Mouse (Mus musculus): ENCODE measurements around the gene Clgn. TPM values are rescaled to one million over a fixed set of nuclear protein-coding genes. Genes with fewer than 3 reads are reported as not detected.
"Not testable (repeated sequence)": the region's sequence is repeated elsewhere in the genome, so short reads cannot be mapped to it uniquely, and the experiment has no call there.

Gene Clgn
- polyA plus RNA-seq, 1 experiment from 2014 or later, result 0.05 TPM

GRCm38 (mm10) chr8:83416878-83417277 is 27.2 kb downstream of the Clgn start:
- H3K9ac ChIP-seq (ENCODE audit: low read length), result no peak overlapping the region
- no peaks in the 10 kb centered on the region for H3K9me3 ChIP-seq (ENCODE audit: control insufficient read depth, low read length)
- peaks cover 7% of the 10 kb centered on the region; the same call in 1 of the 2 replicates for H3K4me1 ChIP-seq (replicated peaks; ENCODE audit: control insufficient read depth, insufficient read depth, low read length)
- WGBS, result 94% methylated on average over 15 of the region's 15 CpGs
- no peaks in the 10 kb centered on the region for H3K27me3 ChIP-seq (ENCODE audit: control insufficient read depth, insufficient read depth, low read depth, low read length)
- no peak for ATAC-seq (ENCODE audit: low read depth)
- H3K4me2 ChIP-seq (ENCODE audit: low read depth, low read length), result no peak overlapping the region
- H3K4me3 ChIP-seq (ENCODE audit: low read length), result no peak overlapping the region
- no peaks in the 10 kb centered on the region for H3K36me3 ChIP-seq (ENCODE audit: control insufficient read depth, insufficient read depth, low read length)
- H3K27ac ChIP-seq (ENCODE audit: low read length), result no peak overlapping the region

GRCm38 (mm10) chr8:83417970-83418369 is 28.3 kb downstream of the Clgn start:
- WGBS, result 57% methylated on average over 6 of the region's 6 CpGs

GRCm38 (mm10) chr8:83418805-83419516 is 29.3 kb downstream of the Clgn start:
- peak; percentile 93 for ATAC-seq (ENCODE audit: low read depth)
- Histone ChIP-seq H3K9ac (ENCODE audit: low read length) (no peak overlapping the region), H3K9me3 (ENCODE audit: control insufficient read depth, low read length) (no peaks in the 10 kb centered on the region), H3K4me1 (replicated peaks; ENCODE audit: control insufficient read depth, insufficient read depth, low read length) (peaks cover 7% of the 10 kb centered on the region; the same call in 1 of the 2 replicates), H3K36me3 (ENCODE audit: control insufficient read depth, insufficient read depth, low read length) (no peaks in the 10 kb centered on the region), H3K27me3 (ENCODE audit: control insufficient read depth, insufficient read depth, low read depth, low read length) (no peaks in the 10 kb centered on the region), H3K4me2 (ENCODE audit: low read depth, low read length) (peak overlapping the region; percentile 22; the same call in 1 of the 2 replicates), H3K4me3 (ENCODE audit: low read length) (no peak overlapping the region), H3K27ac (ENCODE audit: low read length) (peak overlapping the region; percentile 79)
- 62% methylated on average over 11 of the region's 11 CpGs for WGBS

More at GRCm38 (mm10) chr8:83417970-83418369, 28.3 kb downstream of the Clgn start:
- Histone ChIP-seq H3K4me3 (ENCODE audit: low read length) (no peak overlapping the region), H3K36me3 (ENCODE audit: control insufficient read depth, insufficient read depth, low read length) (no peaks in the 10 kb centered on the region), H3K27ac (ENCODE audit: low read length) (peak overlapping the region; percentile 79), H3K9me3 (ENCODE audit: control insufficient read depth, low read length) (no peaks in the 10 kb centered on the region), H3K4me2 (ENCODE audit: low read depth, low read length) (no peak overlapping the region), H3K4me1 (replicated peaks; ENCODE audit: control insufficient read depth, insufficient read depth, low read length) (peaks cover 7% of the 10 kb centered on the region; the same call in 1 of the 2 replicates), H3K27me3 (ENCODE audit: control insufficient read depth, insufficient read depth, low read depth, low read length) (no peaks in the 10 kb centered on the region), H3K9ac (ENCODE audit: low read length) (no peak overlapping the region)
- no peak for ATAC-seq (ENCODE audit: low read depth)

GRCm38 (mm10) chr8:83421354-83421753 is 31.7 kb downstream of the Clgn start:
- Histone ChIP-seq H3K4me3 (ENCODE audit: low read length) (no peak overlapping the region), H3K9ac (ENCODE audit: low read length) (no peak overlapping the region), H3K9me3 (ENCODE audit: control insufficient read depth, low read length) (no peaks in the 10 kb centered on the region), H3K27me3 (ENCODE audit: control insufficient read depth, insufficient read depth, low read depth, low read length) (no peaks in the 10 kb centered on the region; the same call in 1 of the 2 replicates), H3K36me3 (ENCODE audit: control insufficient read depth, insufficient read depth, low read length) (no peaks in the 10 kb centered on the region), H3K27ac (ENCODE audit: low read length) (no peak overlapping the region), H3K4me1 (replicated peaks; ENCODE audit: control insufficient read depth, insufficient read depth, low read length) (peaks cover 9% of the 10 kb centered on the region; the same call in 1 of the 2 replicates), H3K4me2 (ENCODE audit: low read depth, low read length) (no peak overlapping the region)
- no peak for ATAC-seq (ENCODE audit: low read depth)
- WGBS, result 89% methylated on average over 1 of the region's 1 CpGs

- H3K36me3 ChIP-seq (ENCODE audit: control insufficient read depth, insufficient read depth, low read length), result no peaks in the 10 kb centered on the region
- H3K9ac ChIP-seq (ENCODE audit: low read length), result no peak overlapping the region
- H3K27ac ChIP-seq (ENCODE audit: low read length), result no peak overlapping the region
- ATAC-seq (ENCODE audit: low read depth), result no peak
- peaks cover 12% of the 10 kb centered on the region; the same call in 1 of the 2 replicates for H3K4me1 ChIP-seq (replicated peaks; ENCODE audit: control insufficient read depth, insufficient read depth, low read length)
- H3K4me3 ChIP-seq (ENCODE audit: low read length), result no peak overlapping the region
- WGBS, result 60% methylated on average over 13 of the region's 13 CpGs
- H3K27me3 ChIP-seq (ENCODE audit: control insufficient read depth, insufficient read depth, low read depth, low read length), result no peaks in the 10 kb centered on the region; the same call in 1 of the 2 replicates
- no peak overlapping the region for H3K4me2 ChIP-seq (ENCODE audit: low read depth, low read length)
- no peaks in the 10 kb centered on the region for H3K9me3 ChIP-seq (ENCODE audit: control insufficient read depth, low read length)
These were observed 33.6 kb downstream of the Clgn start for GRCm38 (mm10) chr8:83423032-83423825.

- ATAC-seq (ENCODE audit: low read depth), result no peak
- no peak overlapping the region for H3K4me2 ChIP-seq (ENCODE audit: low read depth, low read length)
- no peak overlapping the region for H3K27ac ChIP-seq (ENCODE audit: low read length)
- WGBS, result 82% methylated on average over 6 of the region's 6 CpGs
- H3K27me3 ChIP-seq (ENCODE audit: control insufficient read depth, insufficient read depth, low read depth, low read length), result no peaks in the 10 kb centered on the region; the same call in 1 of the 2 replicates
- H3K4me1 ChIP-seq (replicated peaks; ENCODE audit: control insufficient read depth, insufficient read depth, low read length), result peaks cover 7% of the 10 kb centered on the region; the same call in 1 of the 2 replicates
- no peaks in the 10 kb centered on the region for H3K9me3 ChIP-seq (ENCODE audit: control insufficient read depth, low read length)
- no peak overlapping the region for H3K4me3 ChIP-seq (ENCODE audit: low read length)
- no peaks in the 10 kb centered on the region for H3K36me3 ChIP-seq (ENCODE audit: control insufficient read depth, insufficient read depth, low read length)
- no peak overlapping the region for H3K9ac ChIP-seq (ENCODE audit: low read length)
These were observed 35.5 kb downstream of the Clgn start for GRCm38 (mm10) chr8:83425202-83425601.

GRCm38 (mm10) chr8:83426104-83426759 is 36.6 kb downstream of the Clgn start:
- H3K27me3 ChIP-seq (ENCODE audit: control insufficient read depth, insufficient read depth, low read depth, low read length), result no peaks in the 10 kb centered on the region; the same call in 1 of the 2 replicates
- 56% methylated on average over 11 of the region's 11 CpGs for WGBS
- no peak overlapping the region for H3K4me2 ChIP-seq (ENCODE audit: low read depth, low read length)
- H3K9me3 ChIP-seq (ENCODE audit: control insufficient read depth, low read length), result no peaks in the 10 kb centered on the region
- no peaks in the 10 kb centered on the region for H3K36me3 ChIP-seq (ENCODE audit: control insufficient read depth, insufficient read depth, low read length)
- no peak overlapping the region for H3K27ac ChIP-seq (ENCODE audit: low read length)
- H3K4me1 ChIP-seq (replicated peaks; ENCODE audit: control insufficient read depth, insufficient read depth, low read length), result peaks cover 7% of the 10 kb centered on the region; the same call in 1 of the 2 replicates
- H3K4me3 ChIP-seq (ENCODE audit: low read length), result no peak overlapping the region
- ATAC-seq (ENCODE audit: low read depth), result no peak
- H3K9ac ChIP-seq (ENCODE audit: low read length), result no peak overlapping the region

- H3K9me3 ChIP-seq (ENCODE audit: control insufficient read depth, low read length), result no peaks in the 10 kb centered on the region
- peak; percentile 81 for ATAC-seq (ENCODE audit: low read depth)
- peaks cover 7% of the 10 kb centered on the region; the same call in 1 of the 2 replicates for H3K4me1 ChIP-seq (replicated peaks; ENCODE audit: control insufficient read depth, insufficient read depth, low read length)
- no peak overlapping the region for H3K27ac ChIP-seq (ENCODE audit: low read length)
- no peak overlapping the region for H3K4me3 ChIP-seq (ENCODE audit: low read length)
- 14% methylated on average over 7 of the region's 7 CpGs for WGBS
- no peak overlapping the region for H3K9ac ChIP-seq (ENCODE audit: low read length)
- H3K36me3 ChIP-seq (ENCODE audit: control insufficient read depth, insufficient read depth, low read length), result no peaks in the 10 kb centered on the region
- H3K27me3 ChIP-seq (ENCODE audit: control insufficient read depth, insufficient read depth, low read depth, low read length), result no peaks in the 10 kb centered on the region; the same call in 1 of the 2 replicates
- H3K4me2 ChIP-seq (ENCODE audit: low read depth, low read length), result no peak overlapping the region
These were observed 37.3 kb downstream of the Clgn start for GRCm38 (mm10) chr8:83426949-83427348.

- not testable (repeated sequence) for H3K27me3 ChIP-seq (ENCODE audit: control insufficient read depth, insufficient read depth, low read depth, low read length); H3K9ac ChIP-seq (ENCODE audit: low read length); H3K36me3 ChIP-seq (ENCODE audit: control insufficient read depth, insufficient read depth, low read length); H3K4me3 ChIP-seq (ENCODE audit: low read length); H3K4me2 ChIP-seq (ENCODE audit: low read depth, low read length); H3K4me1 ChIP-seq (replicated peaks; ENCODE audit: control insufficient read depth, insufficient read depth, low read length); ATAC-seq (ENCODE audit: low read depth); H3K27ac ChIP-seq (ENCODE audit: low read length); H3K9me3 ChIP-seq (ENCODE audit: control insufficient read depth, low read length)
- WGBS, result 89% methylated on average over 3 of the region's 3 CpGs
These were observed 39.0 kb downstream of the Clgn start for GRCm38 (mm10) chr8:83428621-83429020.
